Comparison of ENCODE assay signal across 23 mouse cellular contexts in the genomic region with DNA sequence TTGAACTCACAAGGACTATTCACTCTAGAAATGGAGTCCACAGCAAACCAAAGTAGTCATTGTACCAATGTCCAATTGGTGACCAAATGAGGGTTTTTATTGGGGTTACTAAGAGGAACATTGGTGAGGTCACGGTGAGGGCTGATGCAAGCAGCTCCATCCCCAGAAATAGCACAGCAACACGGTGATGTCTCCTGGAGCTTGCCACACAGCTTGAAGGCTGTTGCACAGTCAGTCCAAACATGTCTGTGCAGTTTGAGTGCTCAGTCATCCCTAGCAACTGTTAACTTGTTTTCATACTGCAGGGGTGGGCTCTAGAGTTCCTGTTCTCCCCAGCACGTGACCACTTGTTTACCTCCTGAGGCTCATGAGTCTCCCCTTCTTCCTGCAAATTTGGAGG.
"Had no signal": no experiment of that assay in that cellular context is flagged by ENCODE, and none has a peak within 500 bp of the region (broad histone marks: within the 10 kb centered on the region; RNA-seq: fewer than 3 reads in every experiment).

No protein-coding gene starts in this region.

- H3K9me3 ChIP-seq: liver, embryonic 13.5 days; liver, embryonic 15.5 days; lung, embryonic 15.5 days; midbrain, embryonic 10.5 days; midbrain, embryonic 13.5 days; midbrain, embryonic 15.5 days; neural tube, embryonic 13.5 days; neural tube, embryonic 15.5 days had no signal

- H3K4me3 ChIP-seq: liver, embryonic 13.5 days; liver, embryonic 15.5 days; lung, embryonic 15.5 days; midbrain, embryonic 10.5 days; midbrain, embryonic 13.5 days; midbrain, embryonic 15.5 days; myocyte; neural tube, embryonic 13.5 days; neural tube, embryonic 15.5 days had no signal

- H3K27ac ChIP-seq: liver, embryonic 13.5 days; liver, embryonic 15.5 days; lung, embryonic 15.5 days; macrophage; midbrain, embryonic 10.5 days; midbrain, embryonic 13.5 days; midbrain, embryonic 15.5 days; neural tube, embryonic 13.5 days; neural tube, embryonic 15.5 days had no signal

- H3K27me3 ChIP-seq: liver, embryonic 13.5 days; liver, embryonic 15.5 days; lung, embryonic 15.5 days; midbrain, embryonic 13.5 days; midbrain, embryonic 15.5 days; neural tube, embryonic 13.5 days; neural tube, embryonic 15.5 days had no signal

- DNase-seq: liver, embryonic 13.5 days; liver, postnatal 0 days; lung, adult 2 months; lung, postnatal 14 days; lung, postnatal 36 days; retina, postnatal 1 day; right cerebral cortex, adult 18-20 months; right cerebral cortex, postnatal 25 days; right cerebral cortex, postnatal 4 days; spleen, adult 18-20 months; thymus, adult 2 months; thymus, postnatal 25 days; thymus, postnatal 4 days had no signal

- ATAC-seq: liver, postnatal 0 days; lung, postnatal 0 days; midbrain, embryonic 13.5 days; midbrain, embryonic 15.5 days had no signal

- H3K9ac ChIP-seq: liver, embryonic 13.5 days; liver, embryonic 15.5 days; liver, postnatal 0 days; lung, embryonic 15.5 days; midbrain, embryonic 13.5 days; midbrain, embryonic 15.5 days; neural tube, embryonic 13.5 days; neural tube, embryonic 15.5 days had no signal

- H3K4me1 ChIP-seq: lung, embryonic 15.5 days; midbrain, embryonic 10.5 days; midbrain, embryonic 13.5 days; midbrain, embryonic 15.5 days; neural tube, embryonic 13.5 days; neural tube, embryonic 15.5 days had no signal

- H3K4me2 ChIP-seq: liver, embryonic 13.5 days; liver, embryonic 15.5 days; lung, embryonic 15.5 days; midbrain, embryonic 13.5 days; midbrain, embryonic 15.5 days; neural tube, embryonic 13.5 days; neural tube, embryonic 15.5 days had no signal
